Comparison of ENCODE assay signal across 9 mouse cellular contexts in the genomic region with DNA sequence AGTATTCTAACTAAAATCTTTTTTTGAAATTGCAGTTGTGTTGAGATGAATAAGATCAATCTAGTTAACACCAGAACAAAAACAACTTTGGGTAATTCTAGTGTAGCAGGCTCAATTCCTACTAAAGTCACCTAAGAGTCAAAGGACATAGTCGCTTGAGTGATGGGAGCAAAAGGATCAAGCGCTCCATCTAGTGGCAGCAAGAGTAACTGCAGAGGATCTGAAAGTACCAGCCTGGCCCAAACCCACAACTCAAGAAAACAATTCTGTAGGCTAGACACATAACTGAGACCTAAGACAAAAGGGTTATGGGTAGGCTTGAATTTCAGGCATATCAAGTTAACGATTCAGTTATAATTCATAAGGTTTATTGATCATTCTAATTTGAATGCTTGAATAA. TPM values are rescaled to one million over a fixed set of nuclear protein-coding genes. Genes with fewer than 3 reads are reported as not detected.
DNase-seq lines count a peak whose midpoint lies in the region; ATAC-seq and TF ChIP-seq lines count a peak whose summit lies in the region.
"Had no signal": no experiment of that assay in that cellular context is flagged by ENCODE, and none has a peak within 500 bp of the region (broad histone marks: within the 10 kb centered on the region; RNA-seq: fewer than 3 reads in every experiment).

No protein-coding gene starts in this region.

- H3K4me2 ChIP-seq in hindbrain, embryonic 15.5 days = no peak overlapping the region
- no peak overlapping the region for H3K4me2 ChIP-seq in limb, embryonic 11.5 days (ENCODE audit: low read depth, severe bottlenecking)
- no peak overlapping the region for H3K4me2 ChIP-seq in midbrain, embryonic 15.5 days

- 4% methylated on average over 3 of the region's 3 CpGs for WGBS in spleen, adult 2 months
- 3% methylated on average over 3 of the region's 3 CpGs for WGBS in hindbrain, embryonic 15.5 days
- 3% methylated on average over 3 of the region's 3 CpGs for WGBS in limb, embryonic 11.5 days
- WGBS in midbrain, embryonic 15.5 days = 2% methylated on average over 3 of the region's 3 CpGs

- H3K36me3 ChIP-seq in spleen, adult 2 months (ENCODE audit: control insufficient read depth, insufficient read depth, low read length) = no peaks in the 10 kb centered on the region
- H3K36me3 ChIP-seq in hindbrain, embryonic 15.5 days = no peaks in the 10 kb centered on the region
- H3K36me3 ChIP-seq in limb, embryonic 11.5 days (ENCODE audit: control insufficient read depth, insufficient read depth, low read length) = no peaks in the 10 kb centered on the region
- no peaks in the 10 kb centered on the region for H3K36me3 ChIP-seq in midbrain, embryonic 15.5 days (replicated peaks)

- no peaks in the 10 kb centered on the region for H3K4me1 ChIP-seq in spleen, adult 2 months (ENCODE audit: control insufficient read depth, insufficient read depth, insufficient read length)
- no peaks in the 10 kb centered on the region for H3K4me1 ChIP-seq in hindbrain, embryonic 15.5 days (replicated peaks)
- no peaks in the 10 kb centered on the region for H3K4me1 ChIP-seq in limb, embryonic 11.5 days (ENCODE audit: control insufficient read depth, insufficient read depth, low read length)
- H3K4me1 ChIP-seq in midbrain, embryonic 15.5 days = no peaks in the 10 kb centered on the region

- DNase-seq in spleen, adult 2 months (ENCODE audit: low read depth in 1 of 2, low spot score in 2 of 2) = peak; percentile 40 to 55
- DNase-seq in spleen, adult 12 weeks (ENCODE audit: low spot score) = no peak
- peak; percentile 83 for DNase-seq in brain, embryonic 14.5 days (ENCODE audit: low read depth)
- DNase-seq in fibroblast of lung, adult 2 months (ENCODE audit: low read depth) = peak; percentile 48
- DNase-seq in limb, embryonic 11.5 days (ENCODE audit: low spot score) = peak; percentile 67
- DNase-seq in testis, postnatal 10 days (ENCODE audit: low spot score) = peak; percentile 59

- TF ChIP-seq CTCF in spleen, adult 2 months (IDR thresholded peaks at IDR 0.05; ENCODE audit: extremely low read depth, insufficient read depth, insufficient read length, insufficient replicate concordance) = peak; percentile 80; the same call in 1 of the 2 replicates
- TF ChIP-seq CTCF in brain, embryonic 14.5 days (IDR thresholded peaks at IDR 0.05; ENCODE audit: borderline replicate concordance, extremely low read depth, insufficient read depth, insufficient read length) = peak; percentile 86; the same call in 1 of the 2 replicates

- H3K27ac ChIP-seq in spleen, adult 2 months (ENCODE audit: insufficient read depth, low read length) = no peak overlapping the region
- H3K27ac ChIP-seq in hindbrain, embryonic 15.5 days (replicated peaks) = no peak overlapping the region
- no peak overlapping the region for H3K27ac ChIP-seq in limb, embryonic 11.5 days (replicated peaks; ENCODE audit: low read depth, low read length)
- H3K27ac ChIP-seq in midbrain, embryonic 15.5 days = no peak overlapping the region

- no peaks in the 10 kb centered on the region for H3K9me3 ChIP-seq in hindbrain, embryonic 15.5 days
- no peaks in the 10 kb centered on the region for H3K9me3 ChIP-seq in limb, embryonic 11.5 days (ENCODE audit: control insufficient read depth, low read length)
- H3K9me3 ChIP-seq in midbrain, embryonic 15.5 days = no peaks in the 10 kb centered on the region

- no peak overlapping the region for H3K9ac ChIP-seq in hindbrain, embryonic 15.5 days
- H3K9ac ChIP-seq in limb, embryonic 11.5 days (ENCODE audit: low read length) = no peak overlapping the region
- no peak overlapping the region for H3K9ac ChIP-seq in midbrain, embryonic 15.5 days

- H3K4me3 ChIP-seq in spleen, adult 2 months (ENCODE audit: extremely low read depth, insufficient read depth, insufficient read length) = no peak overlapping the region
- no peak overlapping the region for H3K4me3 ChIP-seq in hindbrain, embryonic 15.5 days
- no peak overlapping the region for H3K4me3 ChIP-seq in limb, embryonic 11.5 days (ENCODE audit: low read depth, low read length)
- H3K4me3 ChIP-seq in midbrain, embryonic 15.5 days = no peak overlapping the region

- ATAC-seq in hindbrain, embryonic 15.5 days (ENCODE audit: low FRiP score, low read depth) = peak; percentile 59; the same call in 1 of the 2 replicates
- ATAC-seq in limb, embryonic 11.5 days (ENCODE audit: insufficient number of reproducible peaks, low FRiP score, low TSS enrichment, low read depth) = peak; percentile 57; the same call in 1 of the 2 replicates
- ATAC-seq in midbrain, embryonic 15.5 days (replicated peaks) = peak; percentile 60; the same call in 1 of the 2 replicates

- TF ChIP-seq POLR2A in spleen, adult 2 months (IDR thresholded peaks at IDR 0.05; ENCODE audit: low read depth, low read length) = no peak
- no peak for TF ChIP-seq POLR2A in brain, embryonic 14.5 days (IDR thresholded peaks at IDR 0.05; ENCODE audit: borderline replicate concordance, extremely low read depth, insufficient read depth, insufficient read length, poor library complexity, severe bottlenecking)

- no peaks in the 10 kb centered on the region for H3K27me3 ChIP-seq in spleen, adult 2 months (ENCODE audit: control insufficient read depth, insufficient read depth, low read length)
- no peaks in the 10 kb centered on the region for H3K27me3 ChIP-seq in hindbrain, embryonic 15.5 days
- H3K27me3 ChIP-seq in limb, embryonic 11.5 days (ENCODE audit: control insufficient read depth, insufficient read depth, low read length) = no peaks in the 10 kb centered on the region
- no peaks in the 10 kb centered on the region for H3K27me3 ChIP-seq in midbrain, embryonic 15.5 days (replicated peaks)

RNA-seq across cellular contexts. Expression of a gene that starts 20.9 kb away (rescaled TPM):
- polyA plus RNA-seq in spleen, adult 2 months (2012; rRNA removed) = 7.3 and 7.4 TPM in 2 replicates
- polyA plus RNA-seq in brain, embryonic 14.5 days (2012; rRNA removed) = 10.9 and 12.9 TPM in 2 replicates
- polyA plus RNA-seq in hindbrain, embryonic 15.5 days (2015; fragmentation: Nextera tagmentation; extraction: Ambion mirVana) = 7.4 and 8.0 TPM in 2 replicates
- polyA plus RNA-seq in limb, embryonic 11.5 days (2014; fragmentation: Nextera tagmentation; extraction: Ambion mirVana) = 8.6 and 9.4 TPM in 2 replicates
- 8.3 and 8.6 TPM in 2 replicates for polyA plus RNA-seq in midbrain, embryonic 15.5 days (2015; fragmentation: Nextera tagmentation; extraction: Ambion mirVana)

RNA-seq across cellular contexts. Expression of a gene that starts 57.8 kb away (rescaled TPM):
- polyA plus RNA-seq in spleen, adult 2 months (2012; rRNA removed) = 0.07 TPM in 1 of 2 replicates, not detected in the other
- not detected in 2 replicates for polyA plus RNA-seq in brain, embryonic 14.5 days (2012; rRNA removed)
- 0.05 TPM in 1 of 2 replicates, not detected in the other for polyA plus RNA-seq in hindbrain, embryonic 15.5 days (2015; fragmentation: Nextera tagmentation; extraction: Ambion mirVana)
- not detected in 2 replicates for polyA plus RNA-seq in limb, embryonic 11.5 days (2014; fragmentation: Nextera tagmentation; extraction: Ambion mirVana)
- not detected in 2 replicates for polyA plus RNA-seq in midbrain, embryonic 15.5 days (2015; fragmentation: Nextera tagmentation; extraction: Ambion mirVana)
- polyA plus RNA-seq: stomach, embryonic 16.5 days had no signal
